Mouse (Mus musculus) testis, adult 2 months (tissue): ENCODE measurements around the gene Cpsf6.

Experiments
- CTCF ChIP-seq: fragments of 200-500 bp; IDR thresholded peaks from 2 replicates; pipeline ENCODE4 v1.5.1; 2012; ENCODE audit warnings: low read depth, mild to moderate bottlenecking, inconsistent platforms, low read length, moderate library complexity; ENCODE audit not compliant: control insufficient read depth, insufficient read depth, insufficient replicate concordance
- POLR2A ChIP-seq: fragments of 200-500 bp; IDR thresholded peaks from 2 replicates; pipeline ENCODE4 v1.6.1; 2012; ENCODE audit warnings: low read depth, mild to moderate bottlenecking, inconsistent platforms, low read length, moderate library complexity; ENCODE audit not compliant: control insufficient read depth

- no peak for TF ChIP-seq CTCF
- no peak for TF ChIP-seq POLR2A
Measured at GRCm38 (mm10) chr10:117391801-117392200, 12.0 kb upstream of the Cpsf6 start.
